29 mouse cellular contexts compared by ENCODE assay signal in genomic region chr4:129295188-129295587, GRCm38 (mm10). TPM values are rescaled to one million over a fixed set of nuclear protein-coding genes. Genes with fewer than 3 reads are reported as not detected.
DNase-seq lines count a peak whose midpoint lies in the region; ATAC-seq and TF ChIP-seq lines count a peak whose summit lies in the region.
"Had no signal": no experiment of that assay in that cellular context is flagged by ENCODE, and none has a peak within 500 bp of the region (broad histone marks: within the 10 kb centered on the region; RNA-seq: fewer than 3 reads in every experiment).

No protein-coding gene starts in this region.

- H3K36me3 ChIP-seq in heart, postnatal 0 days (replicated peaks; ENCODE audit: control insufficient read depth, insufficient read depth, low read length), result no peaks in the 10 kb centered on the region
- no peaks in the 10 kb centered on the region for H3K36me3 ChIP-seq in heart, embryonic 11.5 days (ENCODE audit: control insufficient read depth, insufficient read depth, low read length)
- no peaks in the 10 kb centered on the region for H3K36me3 ChIP-seq in liver, embryonic 15.5 days (replicated peaks)
- H3K36me3 ChIP-seq in myocyte (ENCODE audit: control insufficient read depth, insufficient read depth), result peaks cover 15% of the 10 kb centered on the region
- H3K36me3 ChIP-seq: forebrain, embryonic 12.5 days; heart, embryonic 10.5 days; hindbrain, embryonic 13.5 days; limb, embryonic 13.5 days; midbrain, embryonic 12.5 days; neural tube, embryonic 13.5 days had no signal

- TF ChIP-seq CTCF in heart, postnatal 0 days (IDR thresholded peaks at IDR 0.05; ENCODE audit: low read depth), result no peak

- H3K9me3 ChIP-seq in heart, postnatal 0 days (replicated peaks; ENCODE audit: control insufficient read depth, low read length), result 0 out of 2 replicates have a peak, but pooled peaks cover 5% of the 10 kb centered on the region
- H3K9me3 ChIP-seq in heart, embryonic 11.5 days (replicated peaks; ENCODE audit: control insufficient read depth, low read length), result no peaks in the 10 kb centered on the region
- H3K9me3 ChIP-seq in liver, embryonic 15.5 days (replicated peaks), result no peaks in the 10 kb centered on the region
- H3K9me3 ChIP-seq: forebrain, embryonic 12.5 days; heart, embryonic 10.5 days; hindbrain, embryonic 13.5 days; midbrain, embryonic 12.5 days; neural tube, embryonic 13.5 days had no signal

- ATAC-seq in heart, postnatal 0 days (ENCODE audit: insufficient read depth, low read depth), result no peak
- no peak for ATAC-seq in heart, embryonic 11.5 days (replicated peaks; ENCODE audit: insufficient number of reproducible peaks, low FRiP score, low TSS enrichment)
- peak; percentile 77 for ATAC-seq in liver, embryonic 15.5 days (ENCODE audit: insufficient read depth)
- ATAC-seq: forebrain, postnatal 0 days had no signal

- H3K79me2 ChIP-seq in myocyte (ENCODE audit: control insufficient read depth, insufficient read depth), result peaks cover 93% of the 10 kb centered on the region

- peaks cover 4% of the 10 kb centered on the region; the same call in 1 of the 2 replicates for H3K4me1 ChIP-seq in heart, postnatal 0 days (ENCODE audit: control insufficient read depth, insufficient read depth)
- H3K4me1 ChIP-seq in heart, embryonic 11.5 days (ENCODE audit: control insufficient read depth, insufficient read depth, low read length), result peaks cover 13% of the 10 kb centered on the region
- peaks cover 18% of the 10 kb centered on the region for H3K4me1 ChIP-seq in liver, embryonic 15.5 days (replicated peaks)
- H3K4me1 ChIP-seq: hindbrain, embryonic 13.5 days had no signal

- no peak for TF ChIP-seq EP300 in heart, postnatal 0 days (IDR thresholded peaks at IDR 0.05; ENCODE audit: low read depth)

- no peak overlapping the region for H3K4me3 ChIP-seq in heart, postnatal 0 days (ENCODE audit: low read depth, low read length)
- H3K4me3 ChIP-seq in heart, embryonic 11.5 days (ENCODE audit: low read depth, low read length), result no peak overlapping the region
- H3K4me3 ChIP-seq in liver, embryonic 15.5 days (replicated peaks), result no peak overlapping the region
- H3K4me3 ChIP-seq in myocyte, result no peak overlapping the region
- H3K4me3 ChIP-seq: erythroblast, embryonic 14.5 days; forebrain, embryonic 12.5 days; heart, embryonic 10.5 days; hindbrain, embryonic 13.5 days; limb, embryonic 13.5 days; midbrain, embryonic 12.5 days; neural tube, embryonic 13.5 days had no signal

- TF ChIP-seq POLR2A in myocyte (IDR thresholded peaks at IDR 0.05; ENCODE audit: insufficient read length, low read depth), result no peak

- no peak overlapping the region for H3K4me2 ChIP-seq in heart, postnatal 0 days (ENCODE audit: low read depth, low read length)
- H3K4me2 ChIP-seq in heart, embryonic 11.5 days, result no peak overlapping the region
- H3K4me2 ChIP-seq in liver, embryonic 15.5 days, result no peak overlapping the region
- H3K4me2 ChIP-seq in myocyte (ENCODE audit: low read depth), result peak overlapping the region; percentile 14
- H3K4me2 ChIP-seq: forebrain, embryonic 12.5 days; hindbrain, embryonic 13.5 days; limb, embryonic 13.5 days; midbrain, embryonic 12.5 days; neural tube, embryonic 13.5 days had no signal

- H3K27me3 ChIP-seq in heart, postnatal 0 days (ENCODE audit: control insufficient read depth, insufficient read depth, low read length), result no peaks in the 10 kb centered on the region
- peaks cover 4% of the 10 kb centered on the region; the same call in 1 of the 2 replicates for H3K27me3 ChIP-seq in heart, embryonic 11.5 days (ENCODE audit: control insufficient read depth, insufficient read depth, low read length)
- no peaks in the 10 kb centered on the region for H3K27me3 ChIP-seq in liver, embryonic 15.5 days
- H3K27me3 ChIP-seq in myocyte (ENCODE audit: control insufficient read depth, insufficient read depth, insufficient read length), result no peaks in the 10 kb centered on the region
- H3K27me3 ChIP-seq: limb, embryonic 13.5 days; neural tube, embryonic 13.5 days had no signal

- no peak for DNase-seq in heart, postnatal 0 days (ENCODE audit: low spot score)
- DNase-seq in liver, result peak; percentile 50
- DNase-seq in urinary bladder, postnatal 4 days (ENCODE audit: low spot score in 2 of 2), result no peak
- DNase-seq in layer of hippocampus, postnatal 10 days (ENCODE audit: low spot score in 2 of 2), result no peak
- no peak for DNase-seq in ovary, postnatal 36 days (ENCODE audit: low spot score)
- DNase-seq: adrenal gland, adult 8-10 months; cerebellum, adult 11 months; cerebellum, adult 9-10 months; forebrain, postnatal 0 days; gastrocnemius, postnatal 14 days; heart, adult 11 months; heart, postnatal 4 days; kidney, adult 11 months; kidney, postnatal 14 days; layer of hippocampus, adult 9-11 months; lung, adult 2 months; lung, postnatal 10 days; retina, postnatal 1 day; right cerebral cortex, postnatal 14 days had no signal

- no peak overlapping the region for H3K9ac ChIP-seq in heart, postnatal 0 days (replicated peaks; ENCODE audit: low read depth, low read length)
- no peak overlapping the region for H3K9ac ChIP-seq in heart, embryonic 11.5 days (ENCODE audit: low read depth, low read length)
- H3K9ac ChIP-seq in liver, embryonic 15.5 days, result no peak overlapping the region
- H3K9ac ChIP-seq: forebrain, embryonic 12.5 days; forebrain, postnatal 0 days; hindbrain, embryonic 13.5 days; limb, embryonic 13.5 days; midbrain, embryonic 12.5 days; neural tube, embryonic 13.5 days had no signal

- peak overlapping the region; percentile 55; the same call in 1 of the 2 replicates for H3K27ac ChIP-seq in heart, postnatal 0 days (ENCODE audit: low read depth)
- no peak overlapping the region for H3K27ac ChIP-seq in heart, embryonic 11.5 days (ENCODE audit: low read depth, low read length)
- no peak overlapping the region for H3K27ac ChIP-seq in liver, embryonic 15.5 days (replicated peaks)
- H3K27ac ChIP-seq: forebrain, embryonic 12.5 days; hindbrain, embryonic 13.5 days; limb, embryonic 13.5 days; midbrain, embryonic 12.5 days; neural tube, embryonic 13.5 days had no signal

- 20% methylated on average over 2 of the region's 2 CpGs for WGBS in heart, postnatal 0 days
- 4% methylated on average over 2 of the region's 2 CpGs for WGBS in heart, embryonic 11.5 days (ENCODE audit: insufficient replicate concordance)
- WGBS in liver, embryonic 15.5 days (ENCODE audit: insufficient replicate concordance), result 3% methylated on average over 2 of the region's 2 CpGs

- no peak overlapping the region for H3ac ChIP-seq in myocyte (ENCODE audit: control insufficient read depth, insufficient read length)

TF ChIP-seq in myocyte, 11 proteins besides CTCF, POLR2A, EP300 and RAD21:
- TF ChIP-seq E2F4 (IDR thresholded peaks at IDR 0.05; ENCODE audit: insufficient read depth) (no peak), USF1 (IDR thresholded peaks at IDR 0.05; ENCODE audit: low read depth) (no peak), MYOG (IDR thresholded peaks at IDR 0.05; ENCODE audit: control insufficient read depth in 1 of 3, insufficient read depth in 1 of 3, insufficient read length in 2 of 3, low read depth in 2 of 3) (no peak), CEBPB (IDR thresholded peaks at IDR 0.05; ENCODE audit: insufficient read depth, poor library complexity, severe bottlenecking) (no peak), TCF3 (IDR thresholded peaks at IDR 0.05; ENCODE audit: insufficient read length, low read depth) (no peak), TCF12 (IDR thresholded peaks at IDR 0.05; ENCODE audit: insufficient read depth, poor library complexity, severe bottlenecking) (no peak), MYOD1 (IDR thresholded peaks at IDR 0.05; ENCODE audit: control insufficient read depth in 1 of 3, insufficient read length in 2 of 3, low read depth in 2 of 3) (no peak), REST (IDR thresholded peaks at IDR 0.05; ENCODE audit: insufficient read depth, insufficient read length) (no peak), POLR2AphosphoS2 (IDR thresholded peaks at IDR 0.05; ENCODE audit: insufficient read length, low read depth) (no peak), SRF (IDR thresholded peaks at IDR 0.05; ENCODE audit: control insufficient read depth, insufficient read length, low read depth) (no peak), MAX (IDR thresholded peaks at IDR 0.05; ENCODE audit: low read depth) (no peak)

RNA-seq across cellular contexts. Expression of gene Sync, which starts 7.8 kb away (rescaled TPM):
- total RNA-seq in heart, postnatal 0 days (2014; rRNA removed; ENCODE audit: low replicate concordance), result 1.4 and 1.9 TPM in 2 replicates
- polyA plus RNA-seq in heart, postnatal 0 days (2015; fragmentation: Nextera tagmentation; extraction: Ambion mirVana), result 3.4 and 3.8 TPM in 2 replicates
- polyA plus RNA-seq in heart, embryonic 11.5 days (2014; fragmentation: Nextera tagmentation; extraction: Ambion mirVana), result 0.56 and 1.2 TPM in 2 replicates
- polyA plus RNA-seq in liver, embryonic 15.5 days (2015; fragmentation: Nextera tagmentation; extraction: Ambion mirVana), result 0.21 and 0.35 TPM in 2 replicates
- 51.1 TPM for polyA plus RNA-seq in myocyte (2012; fragmentation: generic; extraction: Trizol)
- total RNA-seq in layer of hippocampus, postnatal 10 days (2021), result 1 to 10 TPM; 1.6 to 1.7 TPM
- polyA plus RNA-seq: erythroblast, embryonic 14.5 days had no signal

RNA-seq across cellular contexts. Expression of gene C77080, which starts 34.0 kb away (rescaled TPM):
- 7.8 and 9.0 TPM in 2 replicates for total RNA-seq in heart, postnatal 0 days (2014; rRNA removed; ENCODE audit: low replicate concordance)
- 0.77 and 0.78 TPM in 2 replicates for polyA plus RNA-seq in heart, postnatal 0 days (2015; fragmentation: Nextera tagmentation; extraction: Ambion mirVana)
- 0.76 and 1.5 TPM in 2 replicates for polyA plus RNA-seq in heart, embryonic 11.5 days (2014; fragmentation: Nextera tagmentation; extraction: Ambion mirVana)
- polyA plus RNA-seq in liver, embryonic 15.5 days (2015; fragmentation: Nextera tagmentation; extraction: Ambion mirVana), result 1.1 and 1.6 TPM in 2 replicates
- 25.4 TPM for polyA plus RNA-seq in myocyte (2012; fragmentation: generic; extraction: Trizol)
- total RNA-seq in layer of hippocampus, postnatal 10 days (2021), result 10 to 100 TPM; 11.4 to 12.1 TPM

RNA-seq across cellular contexts. Expression of gene Rbbp4, which starts 40.0 kb away (rescaled TPM):
- total RNA-seq in heart, postnatal 0 days (2014; rRNA removed; ENCODE audit: low replicate concordance), result 97.3 and 101 TPM in 2 replicates
- 221 and 222 TPM in 2 replicates for polyA plus RNA-seq in heart, postnatal 0 days (2015; fragmentation: Nextera tagmentation; extraction: Ambion mirVana)
- polyA plus RNA-seq in heart, embryonic 11.5 days (2014; fragmentation: Nextera tagmentation; extraction: Ambion mirVana), result 319 and 337 TPM in 2 replicates
- 222 and 261 TPM in 2 replicates for polyA plus RNA-seq in liver, embryonic 15.5 days (2015; fragmentation: Nextera tagmentation; extraction: Ambion mirVana)
- 137 TPM for polyA plus RNA-seq in myocyte (2012; fragmentation: generic; extraction: Trizol)
- 100 to 1,000 TPM; 124 to 139 TPM for total RNA-seq in layer of hippocampus, postnatal 10 days (2021)

RNA-seq across cellular contexts. Expression of gene Zbtb8os, which starts 40.3 kb away (rescaled TPM):
- total RNA-seq in heart, postnatal 0 days (2014; rRNA removed; ENCODE audit: low replicate concordance), result 13.5 and 20.8 TPM in 2 replicates
- polyA plus RNA-seq in heart, postnatal 0 days (2015; fragmentation: Nextera tagmentation; extraction: Ambion mirVana), result 32.2 and 33.7 TPM in 2 replicates
- polyA plus RNA-seq in heart, embryonic 11.5 days (2014; fragmentation: Nextera tagmentation; extraction: Ambion mirVana), result 54.4 and 56.5 TPM in 2 replicates
- 23.5 and 23.8 TPM in 2 replicates for polyA plus RNA-seq in liver, embryonic 15.5 days (2015; fragmentation: Nextera tagmentation; extraction: Ambion mirVana)
- polyA plus RNA-seq in myocyte (2012; fragmentation: generic; extraction: Trizol), result 34.5 TPM
- total RNA-seq in layer of hippocampus, postnatal 10 days (2021), result 10 to 100 TPM; 26.9 to 30.2 TPM

Comparison
In these comparisons a context has a peak if more than half of its experiments do, and no peak if none do; other contexts are left out.
1. RNA of gene Sync, which starts 7.8 kb away (polyA plus RNA-seq): 51.1 TPM in myocyte (single experiment); 3.4 to 3.8 TPM in heart, postnatal 0 days, 0.56 to 1.2 TPM in heart, embryonic 11.5 days and 0.21 to 0.35 TPM in liver, embryonic 15.5 days; every median in the first group is over 10 times any median in the second.
2. RNA of gene C77080, which starts 34.0 kb away (polyA plus RNA-seq): 25.4 TPM in myocyte (single experiment); 0.76 to 1.5 TPM in heart, embryonic 11.5 days, 1.1 to 1.6 TPM in liver, embryonic 15.5 days and 0.77 to 0.78 TPM in heart, postnatal 0 days; every median in the first group is over 10 times any median in the second.